Mouse (Mus musculus): ENCODE measurements at regions not wholly inside any gene's neighbourhood (a gene's known extent, or its start where the extent isn't known, plus 50 kb on each side); places are given as distances from the start of the nearest gene placed in this dataset.

- H3K36me3 ChIP-seq, result no peaks in the 10 kb centered on the region
Observed at GRCm38 (mm10) chr13:7306995-7307394, 658.4 kb upstream of the Pfkp start.

GRCm38 (mm10) chr13:7307396-7307795 lies 658.8 kb upstream of the Pfkp start:
- Histone ChIP-seq H3K4me2 (replicated peaks) (no peak overlapping the region), H3K27me3 (no peaks in the 10 kb centered on the region), H3K9me3 (no peaks in the 10 kb centered on the region), H3K4me3 (replicated peaks) (no peak overlapping the region), H3K4me1 (replicated peaks) (no peaks in the 10 kb centered on the region), H3K36me3 (no peaks in the 10 kb centered on the region), H3K9ac (replicated peaks) (no peak overlapping the region), H3K27ac (no peak overlapping the region)
- 94% methylated on average over 5 of the region's 5 CpGs for WGBS
- ATAC-seq, result no peak

More at GRCm38 (mm10) chr13:7306995-7307394, 658.4 kb upstream of the Pfkp start:
- Histone ChIP-seq H3K4me1 (replicated peaks) (no peaks in the 10 kb centered on the region), H3K27me3 (no peaks in the 10 kb centered on the region), H3K4me3 (replicated peaks) (no peak overlapping the region), H3K9me3 (no peaks in the 10 kb centered on the region), H3K9ac (replicated peaks) (no peak overlapping the region), H3K4me2 (replicated peaks) (no peak overlapping the region), H3K27ac (no peak overlapping the region)
- 87% methylated on average over 1 of the region's 1 CpGs for WGBS
- no peak for ATAC-seq

GRCm38 (mm10) chr13:7313474-7313873 lies 664.9 kb upstream of the Pfkp start:
- Histone ChIP-seq H3K36me3 (no peaks in the 10 kb centered on the region), H3K9me3 (no peaks in the 10 kb centered on the region), H3K27me3 (no peaks in the 10 kb centered on the region), H3K27ac (no peak overlapping the region), H3K4me1 (replicated peaks) (no peaks in the 10 kb centered on the region), H3K4me3 (replicated peaks) (no peak overlapping the region), H3K4me2 (replicated peaks) (no peak overlapping the region), H3K9ac (replicated peaks) (no peak overlapping the region)
- 82% methylated on average over 1 of the region's 1 CpGs for WGBS
- ATAC-seq, result no peak

- no peaks in the 10 kb centered on the region for H3K27me3 ChIP-seq
- H3K9ac ChIP-seq (replicated peaks), result no peak overlapping the region
- no peak overlapping the region for H3K4me3 ChIP-seq (replicated peaks)
- H3K4me1 ChIP-seq (replicated peaks), result no peaks in the 10 kb centered on the region
- no peaks in the 10 kb centered on the region for H3K36me3 ChIP-seq
- H3K9me3 ChIP-seq, result no peaks in the 10 kb centered on the region
- no peak overlapping the region for H3K27ac ChIP-seq
- H3K4me2 ChIP-seq (replicated peaks), result no peak overlapping the region
- no peak for ATAC-seq
- WGBS, result 78% methylated on average over 2 of the region's 2 CpGs
Observed at GRCm38 (mm10) chr13:7330151-7330550, 681.6 kb upstream of the Pfkp start.

DNA sequence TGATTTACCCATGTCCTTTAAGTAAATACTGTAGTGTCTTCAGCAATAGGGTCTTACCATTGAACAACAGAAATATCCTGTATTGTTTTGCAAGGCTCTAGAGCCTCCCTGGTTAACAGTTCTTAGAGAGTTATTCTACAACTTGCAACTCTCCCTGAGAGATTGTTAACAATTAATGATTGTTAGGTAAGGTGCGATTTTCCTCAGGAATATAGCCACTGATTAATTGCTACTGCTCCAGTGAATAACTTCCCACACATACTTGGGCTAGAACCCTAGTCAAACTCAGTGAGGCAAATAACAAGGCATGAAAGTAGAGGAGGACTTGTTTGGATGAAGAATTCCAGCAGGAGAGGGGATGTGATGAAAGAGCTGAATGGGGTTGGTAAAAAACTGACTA lies 697.2 kb upstream of the Pfkp start:
- Histone ChIP-seq H3K9ac (replicated peaks) (no peak overlapping the region), H3K9me3 (no peaks in the 10 kb centered on the region), H3K4me2 (replicated peaks) (no peak overlapping the region), H3K27ac (no peak overlapping the region), H3K4me1 (replicated peaks) (no peaks in the 10 kb centered on the region), H3K36me3 (no peaks in the 10 kb centered on the region), H3K4me3 (replicated peaks) (no peak overlapping the region), H3K27me3 (no peaks in the 10 kb centered on the region)
- 91% methylated on average over 1 of the region's 1 CpGs for WGBS
- no peak for ATAC-seq

- no peaks in the 10 kb centered on the region for H3K27me3 ChIP-seq
- H3K4me3 ChIP-seq (replicated peaks), result no peak overlapping the region
- no peak overlapping the region for H3K9ac ChIP-seq (replicated peaks)
- H3K27ac ChIP-seq, result no peak overlapping the region
- no peaks in the 10 kb centered on the region for H3K4me1 ChIP-seq (replicated peaks)
- no peak overlapping the region for H3K4me2 ChIP-seq (replicated peaks)
- H3K9me3 ChIP-seq, result no peaks in the 10 kb centered on the region
- ATAC-seq, result no peak
- H3K36me3 ChIP-seq, result no peaks in the 10 kb centered on the region
Observed at GRCm38 (mm10) chr13:7348431-7348830, 699.9 kb upstream of the Pfkp start.

- Histone ChIP-seq H3K4me2 (replicated peaks) (no peak overlapping the region), H3K4me3 (replicated peaks) (no peak overlapping the region), H3K9me3 (no peaks in the 10 kb centered on the region), H3K27me3 (no peaks in the 10 kb centered on the region), H3K4me1 (replicated peaks) (no peaks in the 10 kb centered on the region), H3K27ac (no peak overlapping the region), H3K9ac (replicated peaks) (no peak overlapping the region), H3K36me3 (no peaks in the 10 kb centered on the region)
- 60% methylated on average over 4 of the region's 4 CpGs for WGBS
- no peak for ATAC-seq
Observed at GRCm38 (mm10) chr13:7353011-7353410, 704.4 kb upstream of the Pfkp start.

DNA sequence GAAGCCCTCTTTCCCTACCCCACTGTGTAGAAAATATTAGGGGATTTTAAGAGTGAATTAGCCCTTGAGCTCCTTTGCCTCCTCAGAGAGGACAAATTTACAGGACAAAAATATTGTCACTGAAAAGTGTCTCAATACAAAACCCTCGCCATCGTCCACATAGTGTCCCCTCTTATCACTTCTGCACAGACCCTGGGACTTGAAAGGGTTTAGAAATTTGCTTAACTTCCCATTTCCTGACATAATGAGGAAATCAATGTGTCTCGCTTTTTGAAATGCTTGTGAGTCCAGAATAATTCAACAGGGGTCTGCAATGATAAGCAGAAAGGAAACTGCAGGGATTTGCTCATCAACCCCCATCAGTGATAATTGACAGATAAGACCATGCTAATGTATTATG lies 708.5 kb upstream of the Pfkp start:
- H3K9ac ChIP-seq (replicated peaks), result no peak overlapping the region
- no peaks in the 10 kb centered on the region for H3K36me3 ChIP-seq
- H3K9me3 ChIP-seq, result no peaks in the 10 kb centered on the region
- no peaks in the 10 kb centered on the region for H3K4me1 ChIP-seq (replicated peaks)
- peak; percentile 62 for ATAC-seq
- H3K27ac ChIP-seq, result no peak overlapping the region
- no peaks in the 10 kb centered on the region for H3K27me3 ChIP-seq
- 74% methylated on average over 3 of the region's 3 CpGs for WGBS
- H3K4me2 ChIP-seq (replicated peaks), result no peak overlapping the region
- H3K4me3 ChIP-seq (replicated peaks), result no peak overlapping the region

DNA sequence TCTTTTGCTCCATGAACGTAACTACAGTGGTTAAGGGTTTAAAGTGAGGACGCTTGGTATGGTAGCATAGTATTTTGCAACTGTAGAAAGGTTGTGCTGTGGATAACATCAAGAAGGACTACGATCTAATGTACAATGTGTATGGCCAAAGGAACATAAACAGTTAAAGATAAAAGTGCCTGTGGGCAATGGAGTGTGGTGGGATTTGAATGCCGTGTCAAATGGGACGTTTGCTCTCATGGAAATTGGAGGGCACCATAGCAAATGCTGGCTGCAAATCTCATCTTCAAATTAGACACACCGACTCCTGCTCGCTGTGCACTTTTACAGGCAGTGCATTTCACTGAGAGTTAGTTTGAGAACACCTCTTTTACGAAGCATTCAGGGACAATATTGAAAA lies 725.0 kb upstream of the Pfkp start:
- Histone ChIP-seq H3K9me3 (peaks cover 8% of the 10 kb centered on the region), H3K27me3 (no peaks in the 10 kb centered on the region), H3K4me2 (replicated peaks) (no peak overlapping the region), H3K27ac (peak overlapping the region; percentile 25; the same call in 1 of the 2 replicates), H3K4me3 (replicated peaks) (no peak overlapping the region), H3K4me1 (replicated peaks) (peaks cover 15% of the 10 kb centered on the region), H3K36me3 (no peaks in the 10 kb centered on the region), H3K9ac (replicated peaks) (no peak overlapping the region)
- 0 out of 2 replicates have a peak, but pooled peaks have one; percentile 20 for ATAC-seq
- WGBS, result 40% methylated on average over 8 of the region's 8 CpGs

GRCm38 (mm10) chr13:7374993-7375627 lies 726.5 kb upstream of the Pfkp start:
- Histone ChIP-seq H3K9me3 (peaks cover 8% of the 10 kb centered on the region), H3K4me1 (replicated peaks) (peaks cover 15% of the 10 kb centered on the region), H3K36me3 (no peaks in the 10 kb centered on the region), H3K4me3 (replicated peaks) (no peak overlapping the region), H3K27ac (peak overlapping the region; percentile 9), H3K9ac (replicated peaks) (no peak overlapping the region), H3K27me3 (no peaks in the 10 kb centered on the region), H3K4me2 (replicated peaks) (no peak overlapping the region)
- peak; percentile 62 for ATAC-seq
- 65% methylated on average over 7 of the region's 7 CpGs for WGBS

- H3K9me3 ChIP-seq, result no peaks in the 10 kb centered on the region
- H3K27me3 ChIP-seq, result no peaks in the 10 kb centered on the region
- peak; percentile 60; the same call in 1 of the 2 replicates for ATAC-seq
- H3K27ac ChIP-seq, result no peak overlapping the region
- H3K4me3 ChIP-seq (replicated peaks), result no peak overlapping the region
- no peaks in the 10 kb centered on the region for H3K36me3 ChIP-seq
- H3K9ac ChIP-seq (replicated peaks), result no peak overlapping the region
- WGBS, result 31% methylated on average over 3 of the region's 3 CpGs
- H3K4me1 ChIP-seq (replicated peaks), result peaks cover 4% of the 10 kb centered on the region
- H3K4me2 ChIP-seq (replicated peaks), result no peak overlapping the region
Observed at GRCm38 (mm10) chr13:7414342-7415287, 766.0 kb upstream of the Pfkp start.

GRCm38 (mm10) chr13:7427750-7428149 lies 774.9 kb upstream of the Adarb2 start:
- no peak overlapping the region for H3K27ac ChIP-seq
- H3K4me3 ChIP-seq (replicated peaks), result no peak overlapping the region
- H3K9ac ChIP-seq (replicated peaks), result no peak overlapping the region
- no peak overlapping the region for H3K4me2 ChIP-seq (replicated peaks)
- no peaks in the 10 kb centered on the region for H3K27me3 ChIP-seq
- no peaks in the 10 kb centered on the region for H3K36me3 ChIP-seq
- ATAC-seq, result no peak
- H3K4me1 ChIP-seq (replicated peaks), result no peaks in the 10 kb centered on the region
- no peaks in the 10 kb centered on the region for H3K9me3 ChIP-seq
